ENCODE assay signal across 8 mouse cellular contexts in genomic region chr7:131411221-131411940, GRCm38 (mm10). TPM values are rescaled to one million over a fixed set of nuclear protein-coding genes. Genes with fewer than 3 reads are reported as not detected.
DNase-seq lines count a peak whose midpoint lies in the region; ATAC-seq and TF ChIP-seq lines count a peak whose summit lies in the region.

No protein-coding gene starts in this region.

- TF ChIP-seq CTCF in small intestine, adult 2 months (IDR thresholded peaks at IDR 0.05; ENCODE audit: extremely low read depth, insufficient read length, insufficient replicate concordance, low read depth, low read length) = no peak

- H3K9ac ChIP-seq in forebrain, embryonic 16.5 days (replicated peaks; ENCODE audit: low read depth, low read length) = peak overlapping the region; percentile 36
- peak overlapping the region; percentile 71 for H3K9ac ChIP-seq in liver, embryonic 16.5 days (ENCODE audit: low read depth, low read length)

- peak; percentile 28 to 83 for DNase-seq in adrenal gland, adult (ENCODE audit: inconsistent age in 2 of 2, low spot score in 1 of 2)
- DNase-seq in adrenal gland, postnatal 4 days (ENCODE audit: low spot score in 2 of 2) = no peak
- peak; percentile 47 for DNase-seq in adipocyte (ENCODE audit: low spot score)
- peak; percentile 15 for DNase-seq in induced T-regulatory cell, adult 2 months (ENCODE audit: low read depth)
- no peak for DNase-seq in thymus, adult 18-20 months

- peak overlapping the region; percentile 92 for H3K4me3 ChIP-seq in forebrain, embryonic 16.5 days (replicated peaks; ENCODE audit: low read length)
- H3K4me3 ChIP-seq in liver, embryonic 16.5 days (ENCODE audit: low read depth, low read length) = peak overlapping the region; percentile 98
- peak overlapping the region; percentile 98 for H3K4me3 ChIP-seq in small intestine, adult 2 months (ENCODE audit: low read depth, low read length)

- H3K4me2 ChIP-seq in forebrain, embryonic 16.5 days (ENCODE audit: low read length) = peak overlapping the region; percentile 68
- peak overlapping the region; percentile 78 for H3K4me2 ChIP-seq in liver, embryonic 16.5 days (ENCODE audit: low read depth, low read length)

- H3K9me3 ChIP-seq in forebrain, embryonic 16.5 days (ENCODE audit: control insufficient read depth, low read length) = no peaks in the 10 kb centered on the region
- no peaks in the 10 kb centered on the region for H3K9me3 ChIP-seq in liver, embryonic 16.5 days (replicated peaks; ENCODE audit: control insufficient read depth, low read length)

- H3K36me3 ChIP-seq in forebrain, embryonic 16.5 days (ENCODE audit: control insufficient read depth, insufficient read depth) = no peaks in the 10 kb centered on the region
- H3K36me3 ChIP-seq in liver, embryonic 16.5 days (ENCODE audit: control insufficient read depth, insufficient read depth) = no peaks in the 10 kb centered on the region
- no peaks in the 10 kb centered on the region for H3K36me3 ChIP-seq in small intestine, adult 2 months (ENCODE audit: control insufficient read depth, insufficient read depth, low read length)

- H3K27me3 ChIP-seq in forebrain, embryonic 16.5 days (replicated peaks; ENCODE audit: control insufficient read depth, insufficient read depth, low read length) = no peaks in the 10 kb centered on the region
- H3K27me3 ChIP-seq in liver, embryonic 16.5 days (ENCODE audit: control insufficient read depth, insufficient read depth, low read depth, low read length) = no peaks in the 10 kb centered on the region
- H3K27me3 ChIP-seq in small intestine, adult 2 months (ENCODE audit: control insufficient read depth, insufficient read depth, low read length) = no peaks in the 10 kb centered on the region

- TF ChIP-seq POLR2A in small intestine, adult 2 months (IDR thresholded peaks at IDR 0.05; ENCODE audit: low read depth, low read length) = no peak

- no peak overlapping the region for H3K27ac ChIP-seq in forebrain, embryonic 16.5 days (ENCODE audit: low read length)
- H3K27ac ChIP-seq in liver, embryonic 16.5 days (ENCODE audit: low read length) = 0 out of 2 replicates have a peak overlapping the region, but pooled peaks have one; percentile 6
- peak overlapping the region; percentile 10 for H3K27ac ChIP-seq in small intestine, adult 2 months (ENCODE audit: insufficient read depth, low read depth, low read length)

- WGBS in forebrain, embryonic 16.5 days = 57% methylated on average over 10 of the region's 10 CpGs
- WGBS in liver, embryonic 16.5 days (ENCODE audit: insufficient replicate concordance) = 40% methylated on average over 10 of the region's 10 CpGs
- WGBS in small intestine, adult 2 months = 8% methylated on average over 10 of the region's 10 CpGs

- ATAC-seq in forebrain, embryonic 16.5 days = no peak
- no peak for ATAC-seq in liver, embryonic 16.5 days (ENCODE audit: low read depth)

- H3K4me1 ChIP-seq in forebrain, embryonic 16.5 days (replicated peaks; ENCODE audit: control insufficient read depth, insufficient read depth, low read length) = peaks cover 24% of the 10 kb centered on the region
- H3K4me1 ChIP-seq in liver, embryonic 16.5 days (ENCODE audit: control insufficient read depth, low read depth, low read length) = peaks cover 14% of the 10 kb centered on the region
- H3K4me1 ChIP-seq in small intestine, adult 2 months (ENCODE audit: control insufficient read depth, insufficient read depth, insufficient read length, low read length) = peaks cover 3% of the 10 kb centered on the region; the same call in 1 of the 2 replicates

RNA-seq across cellular contexts. Expression of gene Acadsb, which starts 1.0 kb away (rescaled TPM):
- total RNA-seq in adrenal gland, postnatal 4 days (2021) = 100 to 1,000 TPM; 183 to 187 TPM
- polyA plus RNA-seq in forebrain, embryonic 16.5 days (2015; fragmentation: Nextera tagmentation; extraction: Ambion mirVana) = 146 and 149 TPM in 2 replicates
- 43.2 and 44.2 TPM in 2 replicates for polyA plus RNA-seq in liver, embryonic 16.5 days (2015; fragmentation: Nextera tagmentation; extraction: Ambion mirVana)
- 0.96 and 1.1 TPM in 2 replicates for polyA plus RNA-seq in small intestine, adult 2 months (2012; rRNA removed)

RNA-seq across cellular contexts. Expression of gene Ikzf5, which starts 1.1 kb away (rescaled TPM):
- 10 to 100 TPM; 34.5 to 38.8 TPM for total RNA-seq in adrenal gland, postnatal 4 days (2021)
- polyA plus RNA-seq in forebrain, embryonic 16.5 days (2015; fragmentation: Nextera tagmentation; extraction: Ambion mirVana) = 15.2 and 18.2 TPM in 2 replicates
- polyA plus RNA-seq in liver, embryonic 16.5 days (2015; fragmentation: Nextera tagmentation; extraction: Ambion mirVana) = 10.2 and 10.7 TPM in 2 replicates
- 2.9 and 6.4 TPM in 2 replicates for polyA plus RNA-seq in small intestine, adult 2 months (2012; rRNA removed)

RNA-seq across cellular contexts. Expression of gene Pstk, which starts 40.4 kb away (rescaled TPM):
- total RNA-seq in adrenal gland, postnatal 4 days (2021) = 10 to 100 TPM; 28.3 to 31.3 TPM
- 35.3 and 38.3 TPM in 2 replicates for polyA plus RNA-seq in forebrain, embryonic 16.5 days (2015; fragmentation: Nextera tagmentation; extraction: Ambion mirVana)
- polyA plus RNA-seq in liver, embryonic 16.5 days (2015; fragmentation: Nextera tagmentation; extraction: Ambion mirVana) = 19.5 and 20.5 TPM in 2 replicates
- polyA plus RNA-seq in small intestine, adult 2 months (2012; rRNA removed) = 35.6 and 37.5 TPM in 2 replicates

RNA-seq across cellular contexts. Expression of gene 2310057M21Rik, which starts 48.8 kb away (rescaled TPM):
- total RNA-seq in adrenal gland, postnatal 4 days (2021) = 10 to 100 TPM; 16.1 to 20.2 TPM
- 21.2 and 26.1 TPM in 2 replicates for polyA plus RNA-seq in forebrain, embryonic 16.5 days (2015; fragmentation: Nextera tagmentation; extraction: Ambion mirVana)
- 8.3 and 8.5 TPM in 2 replicates for polyA plus RNA-seq in liver, embryonic 16.5 days (2015; fragmentation: Nextera tagmentation; extraction: Ambion mirVana)
- polyA plus RNA-seq in small intestine, adult 2 months (2012; rRNA removed) = 1.3 and 2.1 TPM in 2 replicates

Comparison
In these comparisons a context has a peak if more than half of its experiments do, and no peak if none do; other contexts are left out.
1. DNase-seq: peak in adrenal gland, adult (2 of 2), adipocyte (single experiment) and induced T-regulatory cell, adult 2 months (single experiment); none in adrenal gland, postnatal 4 days (0 of 2) and thymus, adult 18-20 months (0 of 2).
2. RNA of gene Acadsb, which starts 1.0 kb away (polyA plus RNA-seq): 146 to 149 TPM in forebrain, embryonic 16.5 days and 43.2 to 44.2 TPM in liver, embryonic 16.5 days; 0.96 to 1.1 TPM in small intestine, adult 2 months; every median in the first group is over 10 times any median in the second.
3. Peak in every context shown above with its lines, with median percentiles within 50 percentile points of each other: H3K4me3 ChIP-seq.